Mouse (Mus musculus) MEL (cell line): ENCODE data around the gene Gnb5. TPM values are rescaled to one million over a fixed set of nuclear protein-coding genes. Genes with fewer than 3 reads are reported as not detected.
A peak's percentile ranks its signal among the peaks of the same experiment; 100 is the strongest.

Source experiments
- DNase-seq: peaks from one replicate; pipeline ENCODE4 v3.0.0; 2011; ENCODE audit warnings: low read depth, low spot score
- H3K27ac ChIP-seq: 2 replicates; pipeline ENCODE4 v1.5.1; 2012; ENCODE audit warnings: low read depth, mild to moderate bottlenecking, control low read depth, low read length, moderate library complexity; ENCODE audit not compliant: control insufficient read depth
- H3K27me3 ChIP-seq, 2 experiments: fragments of 150-350 bp in 1 of 2; sonication (generic) in 1 of 2; 2 replicates each; pipeline ENCODE4 v1.6.1; 2012; ENCODE audit warnings: low read length in 2 of 2, mild to moderate bottlenecking in 2 of 2, improper control_type of control experiment in 1 of 2, moderate library complexity in 1 of 2; ENCODE audit not compliant: insufficient read depth in 2 of 2, control insufficient read depth in 1 of 2
- H3K36me3 ChIP-seq, 2 experiments: 2 replicates each; pipeline ENCODE4 v1.6.1; 2012 to 2014; ENCODE audit warnings: low read length in 2 of 2, improper control_type of control experiment in 1 of 2, inconsistent platforms in 1 of 2, mild to moderate bottlenecking in 1 of 2; ENCODE audit not compliant: insufficient read depth in 2 of 2, control insufficient read depth in 1 of 2
- H3K4me1 ChIP-seq, 2 experiments: fragments of 150-350 bp in 1 of 2; sonication (generic) in 1 of 2; 2 replicates each; pipeline ENCODE4 v1.6.1; 2012; ENCODE audit warnings: low read length in 2 of 2, improper control_type of control experiment in 1 of 2, mild to moderate bottlenecking in 1 of 2; ENCODE audit not compliant: insufficient read depth in 2 of 2, control insufficient read depth in 1 of 2
- H3K4me3 ChIP-seq, 2 experiments: fragments of 150-350 bp in 1 of 2; sonication (generic) in 1 of 2; 2 replicates each; pipeline ENCODE4 v1.5.1; 2012; ENCODE audit warnings: low read depth in 2 of 2, low read length in 2 of 2, mild to moderate bottlenecking in 2 of 2, moderate library complexity in 2 of 2, control low read depth in 1 of 2, improper control_type of control experiment in 1 of 2; ENCODE audit not compliant: control insufficient read depth in 1 of 2, insufficient read depth in 1 of 2
- H3K79me2 ChIP-seq: 2 replicates; pipeline ENCODE4 v1.6.1; 2012; ENCODE audit warnings: mild to moderate bottlenecking, low read length, moderate library complexity; ENCODE audit not compliant: control insufficient read depth, poor library complexity, insufficient read depth
- H3K9ac ChIP-seq: 2 replicates; pipeline ENCODE4 v1.6.1; 2012; ENCODE audit warnings: low read depth, mild to moderate bottlenecking, control low read depth, low read length, moderate library complexity; ENCODE audit not compliant: control insufficient read depth, poor library complexity, severe bottlenecking
- H3K9me3 ChIP-seq: fragments of 150-350 bp; sonication (generic); replicated peaks from 2 replicates; pipeline ENCODE4 v1.6.1; 2012; ENCODE audit warnings: mild to moderate bottlenecking, low read length, improper control_type of control experiment, moderate library complexity; ENCODE audit not compliant: insufficient read depth
- CHD1 ChIP-seq: IDR thresholded peaks from 2 replicates; pipeline ENCODE4 v1.6.1; 2012; ENCODE audit warnings: low read depth, mild to moderate bottlenecking, inconsistent platforms, low read length, improper control_type of control experiment
- CHD2 ChIP-seq: IDR thresholded peaks from 2 replicates; pipeline ENCODE4 v1.6.1; 2011; ENCODE audit warnings: low read length, improper control_type of control experiment
- CTCF ChIP-seq, 3 experiments: IDR thresholded peaks in 2 of 3; conservative IDR thresholded peaks in 1 of 3; 2 replicates each; pipeline ENCODE4 v1.5.1; 2011 to 2012; ENCODE audit warnings: low read length in 3 of 3, low read depth in 2 of 3, mild to moderate bottlenecking in 2 of 3, improper control_type of control experiment in 1 of 3, inconsistent platforms in 1 of 3, mixed read lengths in 1 of 3, moderate library complexity in 1 of 3; ENCODE audit not compliant: control insufficient read depth in 1 of 3, insufficient read depth in 1 of 3, poor library complexity in 1 of 3, severe bottlenecking in 1 of 3
- E2F4 ChIP-seq: IDR thresholded peaks from 2 replicates; pipeline ENCODE4 v1.6.1; 2011; ENCODE audit warnings: low read depth, low read length, improper control_type of control experiment, borderline replicate concordance
- EP300 ChIP-seq, 2 experiments: IDR thresholded peaks; 2 replicates each; pipeline ENCODE4 v1.6.1; 2011; ENCODE audit warnings: improper control_type of control experiment in 2 of 2, low read length in 2 of 2, low read depth in 1 of 2, mild to moderate bottlenecking in 1 of 2
- ETS1 ChIP-seq: IDR thresholded peaks from 2 replicates; pipeline ENCODE4 v1.6.1; 2012; ENCODE audit warnings: low read depth, mild to moderate bottlenecking, inconsistent platforms, low read length, improper control_type of control experiment, moderate library complexity
- GABPA ChIP-seq: IDR thresholded peaks from 2 replicates; pipeline ENCODE4 v1.6.1; 2012; ENCODE audit warnings: low read depth, mild to moderate bottlenecking, inconsistent platforms, low read length, improper control_type of control experiment, moderate library complexity
- HCFC1 ChIP-seq: IDR thresholded peaks from 2 replicates; pipeline ENCODE4 v1.6.1; 2012; ENCODE audit warnings: low read depth, mild to moderate bottlenecking, inconsistent platforms, low read length, improper control_type of control experiment, moderate library complexity
- JUND ChIP-seq: IDR thresholded peaks from 2 replicates; pipeline ENCODE4 v1.6.1; 2011; ENCODE audit warnings: low read depth, mild to moderate bottlenecking, improper control_type of control experiment, low read length
- KAT2A ChIP-seq: conservative IDR thresholded peaks from 2 replicates; pipeline ENCODE4 v1.6.1; 2012; ENCODE audit warnings: low read depth, low read length, improper control_type of control experiment, inconsistent platforms
- MAFK ChIP-seq: IDR thresholded peaks from 2 replicates; pipeline ENCODE4 v1.6.1; 2011; ENCODE audit warnings: low read depth, mild to moderate bottlenecking, low read length, improper control_type of control experiment, borderline replicate concordance
- MAX ChIP-seq: IDR thresholded peaks from 2 replicates; pipeline ENCODE4 v1.6.1; 2011; ENCODE audit warnings: low read length, improper control_type of control experiment
- MAZ ChIP-seq: IDR thresholded peaks from 2 replicates; pipeline ENCODE4 v1.6.1; 2012; ENCODE audit warnings: low read depth, mild to moderate bottlenecking, inconsistent platforms, low read length, improper control_type of control experiment
- MEF2A ChIP-seq: IDR thresholded peaks from 2 replicates; pipeline ENCODE4 v1.6.1; 2014; ENCODE audit warnings: low read depth, mild to moderate bottlenecking, inconsistent platforms, low read length, improper control_type of control experiment; ENCODE audit not compliant: poor library complexity, insufficient replicate concordance, severe bottlenecking; ENCODE audit errors: extremely low read depth
- MYB ChIP-seq: IDR thresholded peaks from 2 replicates; pipeline ENCODE4 v1.6.1; 2011; ENCODE audit warnings: mild to moderate bottlenecking, low read depth, low read length, improper control_type of control experiment
- MYC ChIP-seq: IDR thresholded peaks from 2 replicates; pipeline ENCODE4 v1.6.1; 2011; ENCODE audit warnings: low read depth, mild to moderate bottlenecking, low read length, improper control_type of control experiment, moderate library complexity
- NELFE ChIP-seq: IDR thresholded peaks from 2 replicates; pipeline ENCODE4 v1.6.1; 2011; ENCODE audit warnings: low read depth, low read length, improper control_type of control experiment
- NRF1 ChIP-seq: IDR thresholded peaks from 2 replicates; pipeline ENCODE4 v1.6.1; 2014; ENCODE audit warnings: low read depth, mild to moderate bottlenecking, inconsistent platforms, low read length, improper control_type of control experiment, moderate library complexity; ENCODE audit not compliant: poor library complexity, insufficient read depth, severe bottlenecking
- POLR2AphosphoS5 ChIP-seq: IDR thresholded peaks from 2 replicates; pipeline ENCODE4 v1.6.1; 2012; ENCODE audit warnings: low read depth, borderline replicate concordance, mild to moderate bottlenecking, inconsistent platforms, low read length, moderate library complexity, mixed read lengths
- RAD21 ChIP-seq: IDR thresholded peaks from 2 replicates; pipeline ENCODE4 v1.6.1; 2011; ENCODE audit warnings: mild to moderate bottlenecking, low read depth, low read length, improper control_type of control experiment
- RCOR1 ChIP-seq: IDR thresholded peaks from 2 replicates; pipeline ENCODE4 v1.6.1; 2012; ENCODE audit warnings: low read depth, mild to moderate bottlenecking, inconsistent platforms, low read length, improper control_type of control experiment
- SIN3A ChIP-seq: IDR thresholded peaks from 2 replicates; pipeline ENCODE4 v1.6.1; 2012; ENCODE audit warnings: low read length, improper control_type of control experiment, inconsistent platforms
- SMC3 ChIP-seq: IDR thresholded peaks from 2 replicates; pipeline ENCODE4 v1.6.1; 2011; ENCODE audit warnings: low read depth, low read length, improper control_type of control experiment
- TAL1 ChIP-seq: IDR thresholded peaks from 2 replicates; pipeline ENCODE4 v1.6.1; 2012; ENCODE audit warnings: mild to moderate bottlenecking, inconsistent platforms, low read length, moderate library complexity, mixed read lengths
- TBP ChIP-seq: IDR thresholded peaks from 2 replicates; pipeline ENCODE4 v1.8.0; 2011; ENCODE audit warnings: low read depth, low read length, improper control_type of control experiment
- UBTF ChIP-seq: IDR thresholded peaks from 2 replicates; pipeline ENCODE4 v1.6.1; 2012; ENCODE audit warnings: low read depth, mild to moderate bottlenecking, inconsistent platforms, low read length, improper control_type of control experiment, moderate library complexity, borderline replicate concordance; ENCODE audit not compliant: insufficient read depth
- USF1 ChIP-seq: IDR thresholded peaks from 2 replicates; pipeline ENCODE4 v1.6.1; 2014; ENCODE audit warnings: low read depth, mild to moderate bottlenecking, inconsistent platforms, low read length, improper control_type of control experiment, moderate library complexity
- USF2 ChIP-seq, 2 experiments: IDR thresholded peaks; 2 replicates each; pipeline ENCODE4 v1.6.1; 2011 to 2012; ENCODE audit warnings: improper control_type of control experiment in 2 of 2, low read length in 2 of 2, borderline replicate concordance in 1 of 2, inconsistent platforms in 1 of 2, low read depth in 1 of 2, mild to moderate bottlenecking in 1 of 2; ENCODE audit not compliant: insufficient read depth in 1 of 2
- ZC3H11A ChIP-seq: IDR thresholded peaks from 2 replicates; pipeline ENCODE4 v1.6.1; 2012; ENCODE audit warnings: low read depth, mild to moderate bottlenecking, inconsistent platforms, low read length, improper control_type of control experiment
- ZNF384 ChIP-seq: IDR thresholded peaks from 2 replicates; pipeline ENCODE4 v1.6.1; 2012; ENCODE audit warnings: low read depth, mild to moderate bottlenecking, inconsistent platforms, low read length, improper control_type of control experiment
- polyA plus RNA-seq, 2 experiments: library from polyadenylated mRNA; stranded (reverse) in 1 of 2; unstranded in 1 of 2; fragments of >175 nt in 1 of 2; fragments of >200 nt in 1 of 2; gene quantifications; 2 replicates each; pipeline versions ENCODE4 v1.2.1 to v1.2.4; 2012; ENCODE audit warnings: low replicate concordance in 2 of 2, low read depth in 1 of 2; ENCODE audit not compliant: insufficient read length in 2 of 2, insufficient read depth in 1 of 2, missing spikeins in 1 of 2
- total RNA-seq: library from RNA; depleted of rRNA; stranded (reverse); fragments of 300-350 nt; gene quantifications from 2 replicates; pipeline ENCODE4 v1.2.3, GENCODE M21; 2012

The Gnb5 gene
- total and polyA plus RNA-seq, 3 experiments, result 4.0 to 6.5 TPM; not detected in 1

DNA sequence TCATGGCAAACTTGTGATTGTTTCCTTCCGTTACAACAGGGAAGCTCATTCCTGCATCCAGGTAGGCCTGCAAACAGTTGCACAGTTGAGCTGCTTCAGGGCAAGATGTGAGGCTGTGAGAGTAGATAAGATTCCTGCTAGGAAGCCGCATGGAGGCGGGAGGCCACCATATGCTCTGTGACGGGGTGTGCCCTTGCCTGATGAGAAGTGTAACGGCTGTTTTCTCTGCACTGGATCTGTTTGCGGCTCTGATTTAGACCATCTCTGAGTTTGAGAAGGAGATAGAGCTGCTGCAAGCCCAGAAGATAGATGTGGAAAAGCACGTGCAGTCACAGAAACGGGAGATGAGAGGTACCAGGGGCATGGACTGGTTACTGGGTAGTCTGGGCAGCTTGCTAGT, 22.5 kb upstream of the Gnb5 start:
- no peak for DNase-seq
- Histone ChIP-seq H3K9ac (no peak overlapping the region; the same call in 1 of the 2 replicates), H3K27me3 (peaks cover 7 to 9% of the 10 kb centered on the region in 2 experiments; a peak in 3 of 4 replicates), H3K27ac (no peak overlapping the region), H3K9me3 (no peaks in the 10 kb centered on the region), H3K36me3 (peaks cover 0 to 6% of the 10 kb centered on the region in 2 experiments; a peak in 2 of 4 replicates), H3K4me3 (no peak overlapping the region), H3K79me2 (no peaks in the 10 kb centered on the region)
- no peak for TF ChIP-seq CHD1
- TF ChIP-seq USF1, result no peak
- no peak for TF ChIP-seq ETS1
- TF ChIP-seq MYC, result no peak
- no peak for TF ChIP-seq POLR2AphosphoS5
- no peak for TF ChIP-seq SIN3A
- TF ChIP-seq, all 39 proteins: peak for 0
- H3K4me1 ChIP-seq, result peaks cover 4 to 12% of the 10 kb centered on the region in 2 experiments; a peak in 3 of 4 replicates

GRCm38 (mm10) chr9:75285363-75285762, 20.7 kb upstream of the Gnb5 start:
- no peak overlapping the region for H3K9ac ChIP-seq
- H3K27ac ChIP-seq, result no peak overlapping the region
- H3K27me3 ChIP-seq, result no peaks in the 10 kb centered on the region; a peak in 1 of 4 replicates
- H3K9me3 ChIP-seq, result no peaks in the 10 kb centered on the region
- H3K4me3 ChIP-seq, result no peak overlapping the region
- DNase-seq, result peak; percentile 61
- no peaks in the 10 kb centered on the region for H3K79me2 ChIP-seq
- peaks cover 0 to 6% of the 10 kb centered on the region in 2 experiments; a peak in 2 of 4 replicates for H3K36me3 ChIP-seq
- peaks cover 4 to 17% of the 10 kb centered on the region in 2 experiments; a peak in 3 of 4 replicates for H3K4me1 ChIP-seq
- no peak for TF ChIP-seq CHD2
- TF ChIP-seq GABPA, result no peak
- no peak for TF ChIP-seq EP300 (IDR thresholded peaks at IDR 0.05; ENCODE audit: low read depth in 1 of 2, low read length in 2 of 2)
- TF ChIP-seq SMC3, result peak; percentile 52
- TF ChIP-seq JUND, result no peak
- peak; percentile 20; the same call in 1 of the 2 replicates for TF ChIP-seq MAX
- peak; percentile 37 for TF ChIP-seq RAD21
- no peak for TF ChIP-seq USF2 (IDR thresholded peaks at IDR 0.05; ENCODE audit: borderline replicate concordance in 1 of 2, insufficient read depth in 1 of 2, low read depth in 1 of 2, low read length in 2 of 2)
- no peak for TF ChIP-seq CHD1
- no peak for TF ChIP-seq UBTF
- no peak for TF ChIP-seq MEF2A
- no peak for TF ChIP-seq ETS1
- TF ChIP-seq SIN3A, result no peak
- no peak for TF ChIP-seq NELFE
- TF ChIP-seq ZNF384, result no peak
- TF ChIP-seq POLR2AphosphoS5, result no peak
- TF ChIP-seq MYC, result 0 out of 2 replicates have a peak, but pooled peaks have one; percentile 70
- no peak for TF ChIP-seq NRF1
- TF ChIP-seq CTCF (IDR thresholded peaks at IDR 0.05 in 2 of 3, conservative IDR thresholded peaks at IDR 0.05 in 1 of 3; ENCODE audit: control insufficient read depth in 1 of 3, insufficient read depth in 1 of 3, low read depth in 2 of 3, low read length in 3 of 3, poor library complexity in 1 of 3, severe bottlenecking in 1 of 3), result peak; percentile 36 to 64 (median 56)
- TF ChIP-seq TBP, result no peak
- no peak for TF ChIP-seq MAZ
- TF ChIP-seq HCFC1, result no peak
- no peak for TF ChIP-seq E2F4
- TF ChIP-seq TAL1, result no peak
- no peak for TF ChIP-seq MAFK
- TF ChIP-seq ZC3H11A, result no peak
- TF ChIP-seq RCOR1, result no peak
- no peak for TF ChIP-seq KAT2A
- TF ChIP-seq MYB, result no peak
